Mouse (Mus musculus) liver, embryonic 11.5 days (tissue): ENCODE data around the gene BC030499. TPM values are rescaled to one million over a fixed set of nuclear protein-coding genes. Genes with fewer than 3 reads are reported as not detected.

Experiments
- ATAC-seq: fragments of 200-750 bp; cut with Nextera tagmentation; replicated peaks from 2 replicates; pipeline ENCODE4 v1.8.0; 2017; ENCODE audit warnings: moderate number of reproducible peaks, mild to moderate bottlenecking, moderate TSS enrichment, moderate library complexity; ENCODE audit not compliant: low FRiP score
- DNase-seq: peaks from one replicate; pipeline ENCODE4 v3.0.0-alpha.2; 2017; ENCODE audit warnings: low spot score
- H3K27ac ChIP-seq: fragments of 300-500 bp; sonication (generic); 2 replicates; pipeline ENCODE4 v1.5.1; 2014; ENCODE audit warnings: mild to moderate bottlenecking, low read depth, low read length, control low read depth
- H3K27me3 ChIP-seq: fragments of 300-500 bp; sonication (generic); replicated peaks from 2 replicates; pipeline ENCODE4 v1.6.1; 2014; ENCODE audit warnings: low read length, mixed read lengths; ENCODE audit not compliant: control insufficient read depth, insufficient read depth
- H3K36me3 ChIP-seq: fragments of 300-500 bp; sonication (generic); 2 replicates; pipeline ENCODE4 v1.6.1; 2014; ENCODE audit warnings: mild to moderate bottlenecking, low read length, moderate library complexity, mixed read lengths; ENCODE audit not compliant: control insufficient read depth, insufficient read depth
- H3K4me1 ChIP-seq: fragments of 300-500 bp; sonication (generic); replicated peaks from 2 replicates; pipeline ENCODE4 v1.6.1; 2014; ENCODE audit warnings: low read length, mixed read lengths; ENCODE audit not compliant: control insufficient read depth, insufficient read depth
- H3K4me2 ChIP-seq: fragments of 300-500 bp; sonication (generic); 2 replicates; pipeline ENCODE4 v1.6.1; 2014; ENCODE audit warnings: mild to moderate bottlenecking, control low read depth, moderate library complexity
- H3K4me3 ChIP-seq: fragments of 300-500 bp; sonication (generic); 2 replicates; pipeline ENCODE4 v1.5.1; 2014; ENCODE audit warnings: low read depth, low read length, control low read depth
- H3K9ac ChIP-seq: fragments of 300-500 bp; sonication (generic); 2 replicates; pipeline ENCODE4 v1.6.1; 2014; ENCODE audit warnings: low read depth, low read length, control low read depth
- H3K9me3 ChIP-seq: fragments of 300-500 bp; sonication (generic); 2 replicates; pipeline ENCODE4 v1.6.1; 2016; ENCODE audit warnings: low read length, inconsistent platforms, mixed read lengths; ENCODE audit not compliant: control insufficient read depth
- WGBS: fragments of 180-500 bp; shearing (Covaris S2); extraction: QIAGEN DNeasy Blood & Tissue Kit; methylation state at CpG from one replicate; pipeline ENCODE4 v1.1.7; 2014; 5-methylcytosine and 5-hydroxymethylcytosine counted together
- polyA plus RNA-seq: library from polyadenylated mRNA; unstranded; fragments of >200 nt; fragmentation: Nextera tagmentation; extraction: Ambion mirVana; gene quantifications from 2 replicates; pipeline ENCODE4 v1.2.1, GENCODE M21; 2014

Gene BC030499
- polyA plus RNA-seq = 0.18 and 0.36 TPM in 2 replicates

GRCm38 (mm10) chr11:78290654-78291053 is at the start of gene BC030499:
Gene BC030499, plus strand, starts transcription at chr11:78290841.
- Histone ChIP-seq H3K9me3 (no peaks in the 10 kb centered on the region), H3K36me3 (peaks cover 44% of the 10 kb centered on the region), H3K27me3 (no peaks in the 10 kb centered on the region), H3K4me1 (no peaks in the 10 kb centered on the region), H3K9ac (no peak within 1 kb of the TSS), H3K4me2 (no peak within 1 kb of the TSS), H3K27ac (no peak within 1 kb of the TSS), H3K4me3 (no peak within 1 kb of the TSS)
- ATAC-seq = no peak
- DNase-seq = no peak
- WGBS = 86% methylated on average over 4 of the region's 4 CpGs

GRCm38 (mm10) chr11:78245261-78245626 is 45.4 kb upstream of the BC030499 start:
- ATAC-seq (no peak), DNase-seq (no peak)
- H3K4me3 ChIP-seq = peak overlapping the region; percentile 99
- peaks cover 5% of the 10 kb centered on the region for H3K36me3 ChIP-seq
- peak overlapping the region; percentile 75 for H3K4me2 ChIP-seq
- no peaks in the 10 kb centered on the region for H3K27me3 ChIP-seq
- H3K4me1 ChIP-seq = peaks cover 21% of the 10 kb centered on the region
- peak overlapping the region; percentile 94 for H3K9ac ChIP-seq
- H3K27ac ChIP-seq = peak overlapping the region; percentile 85
- WGBS = under 1% methylated on average over 19 of the region's 19 CpGs
- no peaks in the 10 kb centered on the region for H3K9me3 ChIP-seq

GRCm38 (mm10) chr11:78245627-78246317 is 44.9 kb upstream of the BC030499 start, which contains the start of the genes Sdf2 and Supt6:
Gene Sdf2, plus strand, starts transcription at chr11:78245746.
Gene Supt6, minus strand, starts transcription at chr11:78245987.
- Histone ChIP-seq H3K4me3 (peak within 1 kb of the TSS; percentile 99), H3K9me3 (no peaks in the 10 kb centered on the region), H3K4me1 (peaks cover 21% of the 10 kb centered on the region), H3K9ac (peak within 1 kb of the TSS; percentile 94), H3K36me3 (peaks cover under 1% of the 10 kb centered on the region; the same call in 1 of the 2 replicates), H3K27ac (peak within 1 kb of the TSS; percentile 85), H3K27me3 (no peaks in the 10 kb centered on the region), H3K4me2 (peak within 1 kb of the TSS; percentile 75)
- ATAC-seq (peak; percentile 88), DNase-seq (peak; percentile 97)
- under 1% methylated on average over 50 of the region's 50 CpGs for WGBS

GRCm38 (mm10) chr11:78246318-78247011 is 44.2 kb upstream of the BC030499 start:
- Histone ChIP-seq H3K27ac (peak overlapping the region; percentile 85), H3K36me3 (peaks cover 4% of the 10 kb centered on the region; the same call in 1 of the 2 replicates), H3K4me1 (peaks cover 21% of the 10 kb centered on the region), H3K4me2 (peak overlapping the region; percentile 75), H3K27me3 (no peaks in the 10 kb centered on the region), H3K9me3 (no peaks in the 10 kb centered on the region), H3K4me3 (peak overlapping the region; percentile 99), H3K9ac (no peak overlapping the region)
- 51% methylated on average over 7 of the region's 7 CpGs for WGBS
- no peak for DNase-seq
- no peak for ATAC-seq

- Histone ChIP-seq H3K4me2 (peak overlapping the region; percentile 75), H3K4me3 (peak overlapping the region; percentile 99), H3K4me1 (peaks cover 21% of the 10 kb centered on the region), H3K27ac (no peak overlapping the region), H3K9ac (no peak overlapping the region), H3K27me3 (no peaks in the 10 kb centered on the region), H3K9me3 (no peaks in the 10 kb centered on the region), H3K36me3 (peaks cover 5% of the 10 kb centered on the region)
- DNase-seq = no peak
- no peak for ATAC-seq
- WGBS = 57% methylated on average over 3 of the region's 3 CpGs
Observed at GRCm38 (mm10) chr11:78247012-78247348, 43.7 kb upstream of the BC030499 start.

- H3K27ac ChIP-seq = no peak overlapping the region
- no peaks in the 10 kb centered on the region for H3K9me3 ChIP-seq
- peak overlapping the region; percentile 75 for H3K4me2 ChIP-seq
- H3K36me3 ChIP-seq = peaks cover 12% of the 10 kb centered on the region
- H3K9ac ChIP-seq = 0 out of 2 replicates have a peak overlapping the region, but pooled peaks have one; percentile 35
- H3K27me3 ChIP-seq = no peaks in the 10 kb centered on the region
- peaks cover 21% of the 10 kb centered on the region for H3K4me1 ChIP-seq
- DNase-seq (no peak), ATAC-seq (peak; percentile 54)
- H3K4me3 ChIP-seq = peak overlapping the region; percentile 13; the same call in 1 of the 2 replicates
- 63% methylated on average over 4 of the region's 4 CpGs for WGBS
Observed at GRCm38 (mm10) chr11:78247727-78248140, 42.9 kb upstream of the BC030499 start.

GRCm38 (mm10) chr11:78256618-78257017 is 34.0 kb upstream of the BC030499 start:
- Histone ChIP-seq H3K4me2 (no peak overlapping the region), H3K27ac (no peak overlapping the region), H3K9me3 (no peaks in the 10 kb centered on the region), H3K27me3 (no peaks in the 10 kb centered on the region), H3K9ac (no peak overlapping the region), H3K4me3 (no peak overlapping the region), H3K4me1 (no peaks in the 10 kb centered on the region), H3K36me3 (peaks cover 20% of the 10 kb centered on the region)
- ATAC-seq (no peak), DNase-seq (no peak)
- WGBS = 92% methylated on average over 1 of the region's 1 CpGs

GRCm38 (mm10) chr11:78260489-78261258 is 30.0 kb upstream of the BC030499 start:
- peaks cover 21% of the 10 kb centered on the region for H3K36me3 ChIP-seq
- H3K4me3 ChIP-seq = peak overlapping the region; percentile 75
- H3K4me2 ChIP-seq = peak overlapping the region; percentile 70
- peaks cover 10% of the 10 kb centered on the region for H3K4me1 ChIP-seq
- no peaks in the 10 kb centered on the region for H3K27me3 ChIP-seq
- no peak overlapping the region for H3K27ac ChIP-seq
- H3K9ac ChIP-seq = 0 out of 2 replicates have a peak overlapping the region, but pooled peaks have one; percentile 40
- no peaks in the 10 kb centered on the region for H3K9me3 ChIP-seq
- ATAC-seq (no peak), DNase-seq (no peak)
- WGBS = 78% methylated on average over 2 of the region's 2 CpGs
